Mouse (Mus musculus) gastrocnemius, postnatal 4 days (tissue): ENCODE measurements around the gene Cnot2. TPM values are rescaled to one million over a fixed set of nuclear protein-coding genes. Genes with fewer than 3 reads are reported as not detected.

Experiments used
- DNase-seq, 2 experiments: peaks; one replicate each; pipeline ENCODE4 v3.0.0; 2021 to 2022; ENCODE audit warnings: low spot score in 2 of 2, mixed read lengths in 2 of 2
- total RNA-seq, 2 experiments: library from RNA; stranded (reverse); gene quantifications; 2 replicates each; pipeline ENCODE4 v1.2.3; 2021

Cnot2 gene
- total RNA-seq, 2 experiments from 2014 or later: 64.4 to 70.6 TPM

- no peak for DNase-seq
These were observed 16.3 kb downstream of the Cnot2 start for GRCm38 (mm10) chr10:116564828-116565602.

GRCm38 (mm10) chr10:116562731-116563480 lies 18.4 kb downstream of the Cnot2 start:
- DNase-seq: no peak

GRCm38 (mm10) chr10:116562210-116562609 lies 19.1 kb downstream of the Cnot2 start:
- DNase-seq: no peak

- no peak for DNase-seq
These were observed 22.1 kb downstream of the Cnot2 start for GRCm38 (mm10) chr10:116559171-116559570.

GRCm38 (mm10) chr10:116557166-116557565 lies 24.1 kb downstream of the Cnot2 start:
- DNase-seq: no peak

GRCm38 (mm10) chr10:116554434-116554833 lies 26.9 kb downstream of the Cnot2 start:
- DNase-seq: no peak

GRCm38 (mm10) chr10:116547958-116548357 lies 33.4 kb downstream of the Cnot2 start:
- DNase-seq: no peak

- no peak for DNase-seq
These were observed 35.1 kb downstream of the Cnot2 start for GRCm38 (mm10) chr10:116546177-116546576.

- DNase-seq: no peak
These were observed 38.2 kb downstream of the Cnot2 start for GRCm38 (mm10) chr10:116543061-116543460.

- no peak for DNase-seq
These were observed 40.6 kb downstream of the Cnot2 start for GRCm38 (mm10) chr10:116540750-116541149.

- DNase-seq: no peak
These were observed 43.8 kb downstream of the Cnot2 start for GRCm38 (mm10) chr10:116537495-116537894.

- DNase-seq: peak in 1 of 2 experiments; percentile 11
These were observed 47.0 kb downstream of the Cnot2 start for GRCm38 (mm10) chr10:116534278-116534677.

- DNase-seq: no peak
These were observed 48.8 kb downstream of the Cnot2 start for GRCm38 (mm10) chr10:116532561-116532960.

GRCm38 (mm10) chr10:116531063-116531462 lies 50.2 kb downstream of the Cnot2 start:
- no peak for DNase-seq

GRCm38 (mm10) chr10:116519588-116519987 lies 61.7 kb downstream of the Cnot2 start:
- DNase-seq: no peak

GRCm38 (mm10) chr10:116515590-116515989 lies 65.7 kb downstream of the Cnot2 start:
- DNase-seq: no peak

GRCm38 (mm10) chr10:116515158-116515557 lies 66.2 kb downstream of the Cnot2 start:
- no peak for DNase-seq

GRCm38 (mm10) chr10:116513254-116513635 lies 68.1 kb downstream of the Cnot2 start:
- no peak for DNase-seq

- DNase-seq: no peak
These were observed 68.6 kb downstream of the Cnot2 start for GRCm38 (mm10) chr10:116512521-116513253.

- no peak for DNase-seq
These were observed 75.9 kb downstream of the Cnot2 start for GRCm38 (mm10) chr10:116505303-116506014.

GRCm38 (mm10) chr10:116492768-116493167 lies 88.5 kb downstream of the Cnot2 start:
- DNase-seq: no peak
